Mouse (Mus musculus) forelimb bud, embryonic 11.5 days (tissue): ENCODE measurements at regions not wholly inside any gene's neighbourhood (a gene's known extent, or its start where the extent isn't known, plus 50 kb on each side); places are given as distances from the start of the nearest gene placed in this dataset.

Experiments used
- DNase-seq: peaks from one replicate; pipeline ENCODE4 v3.0.0-alpha.2; 2012; ENCODE audit warnings: low read depth, low spot score

DNA sequence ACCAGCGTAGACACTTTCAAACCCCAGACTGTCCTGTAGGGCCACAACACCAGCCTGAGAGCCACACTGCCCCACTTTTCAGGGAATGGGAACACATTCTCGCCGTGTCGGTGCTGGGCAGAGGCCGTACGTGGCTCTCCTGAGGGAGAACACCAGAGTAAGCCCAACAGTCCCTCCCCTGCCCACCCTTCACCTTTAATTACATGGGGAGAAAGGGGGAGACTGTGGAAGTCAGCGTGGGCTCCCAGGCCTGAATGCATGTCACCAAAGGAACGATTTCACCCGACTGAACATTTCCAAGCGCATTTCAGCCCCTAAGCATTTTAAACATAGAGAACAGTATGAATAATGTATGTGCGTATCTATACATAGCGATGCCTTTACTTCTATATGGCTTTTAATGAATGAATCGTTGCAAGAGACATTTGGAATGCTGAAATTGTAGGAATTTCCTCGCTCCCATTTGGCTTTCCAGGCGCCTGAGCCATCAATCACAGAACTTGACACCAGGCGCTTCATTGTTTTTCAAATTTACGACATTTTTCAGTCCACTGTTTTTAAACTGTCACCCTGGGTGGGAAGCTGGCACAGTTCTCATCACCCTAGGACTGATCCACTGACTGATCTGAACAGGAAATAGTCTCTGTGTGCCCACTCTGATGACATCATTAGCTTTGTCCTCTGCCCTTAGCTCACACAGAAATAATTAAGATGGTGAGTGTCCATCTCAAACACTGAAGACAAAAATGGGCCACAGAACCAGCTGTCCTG, 152.3 kb downstream of the Atp23 start:
- no peak for DNase-seq

DNA sequence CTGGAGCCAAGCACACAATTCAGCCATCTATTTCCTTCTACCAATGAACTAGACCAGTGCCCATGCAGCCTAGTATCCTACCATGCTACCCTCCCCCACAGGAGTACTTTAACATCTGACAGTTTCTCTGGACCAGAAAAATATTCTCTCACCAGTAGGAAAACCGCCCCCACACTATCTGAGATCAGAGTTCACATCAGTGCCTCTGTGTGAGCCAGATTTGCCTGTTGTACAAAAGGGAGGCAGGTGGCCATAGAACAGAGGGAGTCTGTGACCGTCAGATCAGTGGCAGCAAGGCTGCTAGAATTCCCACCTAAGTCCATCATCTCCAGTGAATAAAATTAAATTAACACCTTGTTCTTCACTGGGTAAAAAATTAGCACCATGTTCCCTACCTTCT, 166.5 kb downstream of the Atp23 start:
- no peak for DNase-seq

DNA sequence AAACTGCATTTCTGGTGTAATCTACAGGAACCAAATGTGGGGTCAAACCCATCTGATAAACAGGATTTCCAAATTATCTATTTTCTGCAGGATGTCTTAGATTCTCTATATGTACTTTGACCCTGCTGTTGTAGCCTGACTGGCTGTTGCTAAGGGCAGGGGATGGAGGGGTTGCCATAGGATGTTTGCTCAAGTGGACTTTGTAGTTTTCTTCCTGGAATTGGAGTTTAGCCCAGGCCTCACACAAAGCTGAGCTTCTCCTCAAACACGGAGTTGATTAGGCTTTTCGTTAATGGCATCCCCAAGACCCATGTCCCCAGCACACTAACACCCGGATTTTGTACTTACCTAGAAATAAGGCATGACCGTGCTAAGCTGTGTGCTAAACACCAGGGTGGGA, 173.3 kb downstream of the Atp23 start:
- no peak for DNase-seq

DNA sequence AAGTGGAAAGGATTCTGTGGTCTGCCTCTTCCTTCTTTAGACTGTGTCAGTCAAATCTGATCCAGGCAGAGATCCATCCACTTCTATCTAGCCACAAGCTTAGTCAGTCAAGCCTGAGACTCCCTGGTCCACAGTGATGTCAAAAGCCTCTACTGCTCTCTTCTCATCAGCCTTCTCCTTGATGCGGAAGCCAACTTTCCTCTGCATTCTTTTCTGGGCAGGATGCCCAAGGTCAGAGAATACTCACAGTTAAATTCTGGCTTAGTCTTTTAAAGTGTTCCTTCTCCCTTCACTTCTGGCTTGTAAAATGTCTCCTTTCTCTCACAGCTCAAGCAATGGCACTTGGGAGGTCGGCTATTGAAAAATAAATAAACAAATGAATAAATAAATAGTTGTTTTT, 183.2 kb downstream of the Atp23 start:
- DNase-seq: no peak

DNA sequence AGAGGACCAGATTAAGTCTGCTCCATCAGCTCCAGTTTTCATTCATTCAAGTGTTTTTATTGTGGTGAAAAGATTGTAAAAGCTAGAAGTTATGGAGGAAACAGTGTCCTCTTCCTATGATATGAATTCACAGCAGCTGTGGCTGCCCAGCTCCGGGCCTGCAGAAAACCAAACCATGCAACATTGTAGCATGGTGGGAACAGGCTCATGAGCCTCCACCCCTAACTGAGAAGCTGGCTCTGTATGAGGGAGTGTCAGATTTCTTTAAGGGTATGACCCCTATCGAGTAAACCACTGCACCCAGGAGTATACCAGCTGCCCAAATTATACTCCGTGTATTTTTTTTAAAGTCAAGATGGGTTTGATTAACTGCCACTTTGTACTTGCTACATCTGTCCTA, 189.4 kb downstream of the Atp23 start:
- no peak for DNase-seq

DNA sequence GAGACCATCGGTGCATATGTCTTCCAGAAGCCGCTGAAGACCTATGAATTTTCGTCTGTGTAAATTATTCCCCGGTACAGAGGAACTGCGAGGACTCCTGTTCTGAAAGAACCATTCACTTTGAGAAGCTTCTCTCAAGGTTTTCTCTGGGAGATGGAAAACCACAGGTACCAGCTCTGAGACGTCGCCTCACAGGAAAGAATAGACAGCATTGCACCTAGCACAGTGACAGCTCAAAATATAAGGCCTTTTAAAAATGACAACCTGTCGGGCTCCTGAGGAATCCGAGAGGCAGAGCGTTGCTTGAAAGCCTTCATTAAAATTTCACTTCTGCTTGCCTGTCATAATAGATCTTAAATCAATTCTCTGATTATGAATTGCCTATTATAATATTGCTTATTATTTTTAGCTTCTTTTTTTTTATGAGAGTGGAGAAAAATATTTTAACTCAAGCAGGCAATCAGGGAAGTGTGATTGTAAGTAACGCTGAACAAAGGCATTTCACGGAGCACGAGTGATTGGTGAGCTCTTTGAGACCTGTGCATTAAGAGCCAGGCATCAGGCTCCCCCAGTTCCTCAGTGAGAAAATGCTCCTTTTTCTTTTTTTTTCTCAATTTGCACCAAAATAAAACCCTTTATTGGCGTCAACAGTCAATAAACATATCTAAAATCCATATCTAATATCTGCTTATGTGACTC, 191.8 kb downstream of the Atp23 start:
- DNase-seq: no peak

DNA sequence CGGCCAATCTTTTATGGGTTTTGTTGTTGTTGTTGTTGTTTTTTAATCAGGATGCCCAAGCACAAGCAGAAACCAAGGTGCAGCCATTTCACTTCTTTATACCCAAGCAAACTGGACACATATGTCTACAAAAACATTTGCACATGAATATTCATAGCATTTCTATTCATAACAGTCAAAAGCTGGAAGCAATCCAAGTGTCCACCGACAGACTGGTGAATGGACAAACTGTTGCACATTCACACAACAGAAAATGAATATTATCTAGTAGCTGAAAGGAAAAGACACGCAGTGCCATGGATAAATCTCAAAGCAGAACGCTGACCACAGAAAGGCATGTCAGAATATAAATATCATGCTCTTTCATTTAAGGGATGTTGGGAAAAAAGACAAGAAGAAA, 192.4 kb downstream of the Atp23 start:
- DNase-seq: no peak

DNA sequence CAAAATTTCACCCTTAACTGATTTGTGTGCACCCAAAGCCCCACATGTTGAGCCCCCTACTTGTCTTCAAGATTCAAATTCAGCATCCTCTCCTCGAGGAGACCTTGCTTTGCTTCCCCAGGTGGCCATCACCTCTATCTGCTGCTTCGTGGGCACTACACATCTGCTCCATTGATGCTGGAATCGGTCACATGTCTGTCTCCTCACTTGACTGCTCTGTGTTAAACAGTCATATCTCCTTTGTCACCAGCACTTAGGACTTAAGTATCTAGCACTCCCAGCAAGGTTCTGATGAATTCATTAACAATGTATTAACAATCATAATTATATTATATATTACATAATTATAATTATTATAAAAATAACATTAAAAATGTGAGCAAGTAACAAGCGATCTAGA, 192.9 kb downstream of the Atp23 start:
- no peak for DNase-seq

DNA sequence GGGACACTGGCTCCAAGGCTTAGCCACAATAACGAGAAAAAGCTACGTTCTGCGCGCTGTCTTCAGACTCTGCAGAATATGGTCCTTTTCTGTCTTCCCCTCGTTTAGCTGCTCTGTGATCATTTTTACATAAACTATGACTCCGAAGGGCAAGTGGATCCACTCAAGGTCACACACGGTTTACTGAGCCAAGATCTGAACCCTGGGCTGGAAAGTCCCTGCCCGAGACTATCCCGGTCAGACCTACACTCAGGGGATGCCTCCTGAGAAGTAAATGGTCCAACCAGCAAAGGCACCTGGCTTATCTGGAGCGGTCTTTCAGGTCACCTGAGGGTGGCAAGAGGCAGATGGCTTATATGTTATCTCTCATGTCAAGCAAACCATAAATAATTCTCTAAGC, 204.1 kb downstream of the Atp23 start:
- DNase-seq: no peak

DNA sequence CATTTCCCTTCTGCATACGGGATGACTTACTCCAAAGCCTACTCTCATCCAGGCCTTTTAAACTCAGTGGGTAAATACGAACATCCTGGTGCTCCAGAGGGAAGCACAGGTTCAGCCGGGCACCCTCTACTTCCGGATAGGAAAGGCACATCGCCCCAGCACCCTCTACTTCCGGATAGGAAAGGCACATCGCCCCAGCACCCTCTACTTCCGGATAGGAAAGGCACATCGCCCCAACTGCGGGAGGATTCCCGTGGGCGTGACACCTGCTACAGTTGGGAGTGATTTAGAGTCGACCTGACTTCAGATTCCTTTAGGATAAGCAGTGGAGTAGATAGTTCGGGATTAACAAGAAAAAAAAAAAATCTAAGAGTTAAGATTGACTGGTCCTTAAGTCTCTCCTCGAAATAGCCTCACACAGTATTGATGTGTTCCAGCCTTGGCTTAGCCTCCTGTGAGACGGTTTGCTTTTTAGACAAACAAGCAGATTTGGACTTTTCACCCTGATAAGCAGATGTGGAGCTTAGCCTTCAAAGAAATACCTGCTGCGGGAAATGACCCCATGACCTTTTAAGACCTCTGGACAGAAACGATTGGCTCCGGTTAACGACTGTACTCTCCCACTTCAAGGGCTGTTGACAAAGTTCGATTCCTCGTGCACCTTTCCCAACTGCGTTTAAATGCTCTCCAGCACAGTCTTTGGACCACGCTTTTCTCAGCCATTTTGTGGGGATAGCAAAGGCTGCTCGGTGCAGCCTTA, 210.1 kb downstream of the Atp23 start:
- DNase-seq: no peak

DNA sequence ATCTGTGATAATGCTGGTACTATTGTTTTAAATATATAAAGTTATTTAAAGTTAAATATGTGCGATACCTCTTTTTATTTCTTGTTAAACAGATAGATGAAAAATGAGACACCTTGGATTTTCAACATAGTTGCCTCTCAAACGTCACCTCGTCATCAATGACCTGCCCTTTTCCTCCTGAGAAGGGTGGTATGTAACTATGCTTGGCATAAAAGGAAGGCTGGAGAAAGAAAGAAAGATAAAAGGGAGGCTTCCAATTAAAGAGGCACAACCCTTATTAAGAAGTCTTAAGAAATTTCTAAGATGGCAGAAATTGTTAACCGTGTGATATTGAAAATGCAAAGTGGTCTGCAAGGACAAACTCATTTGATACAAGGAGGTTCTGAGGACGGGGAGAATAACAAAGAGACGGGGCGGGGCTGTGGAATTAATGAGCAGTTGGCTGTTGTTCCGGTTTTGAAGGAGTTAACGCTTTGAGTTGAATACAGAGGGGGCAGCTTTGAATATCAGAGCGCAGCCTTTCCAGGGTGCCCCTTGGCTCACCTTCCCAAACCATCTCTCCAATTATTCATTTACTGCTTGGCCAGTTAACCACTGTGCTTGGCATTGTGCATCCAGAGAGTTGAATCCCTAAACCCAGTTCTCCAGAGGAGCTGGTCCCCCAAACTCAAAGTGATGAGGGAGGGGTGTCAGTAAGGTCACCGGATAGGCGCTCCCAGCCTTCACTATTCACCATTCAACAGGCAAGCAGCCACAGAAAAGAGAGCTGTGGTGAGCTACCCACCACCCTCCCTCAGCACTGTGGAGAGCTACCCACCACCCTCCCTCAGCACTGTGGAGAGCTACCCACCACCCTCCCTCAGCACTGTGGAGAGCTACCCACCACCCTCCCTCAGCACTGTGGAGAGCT, 220.6 kb downstream of the Atp23 start:
- DNase-seq: no peak

DNA sequence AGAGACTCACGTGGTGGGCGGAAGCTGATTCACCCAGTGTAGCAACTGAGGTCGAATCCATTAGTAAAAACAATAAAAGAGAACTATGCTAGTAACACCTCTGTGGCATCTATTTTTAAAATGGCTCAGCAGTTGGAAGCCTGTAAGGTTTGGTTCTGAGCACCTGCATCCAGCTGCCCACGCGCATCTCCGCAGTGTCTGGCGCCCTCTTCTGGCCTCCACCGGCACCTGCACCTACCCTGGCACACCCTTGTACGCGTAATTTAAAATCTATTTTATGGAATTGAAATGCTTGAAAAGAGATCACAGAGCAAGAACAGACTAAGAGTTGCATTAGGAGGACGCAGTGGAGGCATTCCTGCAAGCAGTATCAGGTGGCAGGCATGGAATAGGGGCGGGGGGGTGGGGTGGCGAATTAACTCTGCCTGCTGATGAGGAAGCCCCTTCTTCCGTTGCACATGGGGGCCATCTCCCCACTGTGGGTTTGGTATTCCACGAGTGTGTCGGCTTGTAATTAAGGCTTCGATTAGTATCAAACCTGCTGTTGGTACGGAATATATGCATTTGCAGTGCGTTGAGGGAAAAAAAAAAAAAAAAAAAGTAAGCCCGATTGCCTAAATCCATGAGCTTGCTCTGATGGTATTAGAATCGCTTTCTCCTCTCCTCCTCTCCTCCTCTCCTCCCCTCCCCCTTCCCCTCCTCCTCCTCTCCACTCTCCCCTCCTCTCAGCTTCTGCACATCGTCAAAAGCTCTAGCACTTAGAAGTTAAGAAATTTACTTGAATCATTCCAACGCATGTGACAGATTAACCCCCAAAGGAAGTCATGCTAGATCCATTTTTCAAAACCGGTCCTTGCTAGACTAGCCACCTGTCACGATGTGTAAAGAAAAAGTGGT, 221.7 kb downstream of the Atp23 start:
- no peak for DNase-seq

DNA sequence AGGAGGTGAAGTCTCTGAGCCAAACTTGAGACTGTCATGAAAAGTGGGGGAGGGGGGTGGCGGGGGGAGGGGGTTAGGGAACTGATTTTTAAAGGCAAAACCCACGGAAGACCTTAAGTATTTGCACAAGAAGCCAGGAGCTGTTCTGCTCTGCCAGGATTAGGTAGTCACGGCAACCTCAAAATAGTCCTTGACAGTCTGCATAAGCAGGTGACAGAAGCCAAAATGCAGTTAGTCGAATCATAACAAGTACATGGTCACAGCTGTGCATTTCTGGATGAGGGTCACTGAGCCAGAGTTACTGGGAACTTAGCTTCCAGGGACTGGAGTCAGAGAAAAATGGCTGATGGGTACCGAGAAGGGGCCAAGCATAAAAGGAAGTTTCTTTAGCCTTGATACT, 227.7 kb downstream of the Atp23 start:
- no peak for DNase-seq

DNA sequence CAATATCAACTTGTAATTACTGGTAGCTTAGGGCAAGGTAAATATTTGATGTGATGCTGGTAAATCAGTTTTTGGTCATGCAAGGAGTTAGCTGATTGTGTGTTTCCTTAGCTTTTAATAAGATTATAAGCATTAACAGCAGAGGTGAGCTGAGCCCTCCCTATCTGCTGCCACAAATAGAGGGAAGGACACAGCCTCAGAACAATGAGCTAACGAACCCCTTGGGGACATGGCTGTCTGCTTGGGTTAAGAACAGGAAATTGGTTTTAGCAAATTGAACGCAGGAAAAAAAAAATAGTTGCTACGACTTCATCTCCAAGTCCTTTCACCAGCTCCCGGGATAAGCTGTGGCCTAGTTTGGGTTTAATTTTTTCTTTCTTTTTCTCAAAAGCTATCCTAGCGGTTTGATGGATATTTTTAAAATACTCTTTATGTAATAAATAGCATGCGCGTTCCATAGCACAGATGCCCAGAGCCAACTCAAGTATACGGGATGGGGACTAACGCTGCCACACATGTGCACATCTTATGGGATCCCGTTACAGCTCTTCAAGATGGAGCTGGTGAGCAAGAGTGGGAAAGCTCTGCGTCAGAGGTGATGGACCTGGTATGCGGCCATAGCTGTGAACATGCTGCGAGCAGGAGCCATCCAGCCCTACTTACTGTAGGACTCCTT, 236.6 kb downstream of the Atp23 start:
- DNase-seq: no peak

DNA sequence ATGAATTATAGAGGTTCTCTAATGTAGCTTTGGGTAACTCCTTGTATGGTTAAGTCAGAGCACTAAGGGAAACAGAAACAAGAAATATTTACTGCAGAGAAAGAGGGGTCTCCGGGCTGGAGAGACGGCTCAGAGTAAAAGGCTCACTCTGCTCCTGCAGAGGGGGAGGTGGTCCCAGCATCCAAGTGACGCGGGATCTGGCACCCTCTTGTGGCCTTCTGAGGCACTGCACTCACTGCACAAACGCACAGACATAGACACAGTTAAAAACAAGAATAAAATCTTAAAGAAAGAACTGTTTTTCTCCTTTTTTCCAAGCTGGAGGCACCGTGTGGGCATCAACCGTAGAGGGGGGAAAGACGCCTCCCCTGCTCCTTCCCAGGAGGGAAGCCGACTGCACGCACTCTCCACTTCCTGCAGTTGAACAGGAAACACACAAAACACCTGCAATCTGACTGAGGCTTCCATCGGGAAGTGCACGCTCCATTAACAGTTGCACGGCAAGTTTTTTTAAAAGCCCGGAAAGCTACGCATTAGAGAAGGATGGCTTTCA, 237.6 kb downstream of the Atp23 start:
- DNase-seq: no peak

DNA sequence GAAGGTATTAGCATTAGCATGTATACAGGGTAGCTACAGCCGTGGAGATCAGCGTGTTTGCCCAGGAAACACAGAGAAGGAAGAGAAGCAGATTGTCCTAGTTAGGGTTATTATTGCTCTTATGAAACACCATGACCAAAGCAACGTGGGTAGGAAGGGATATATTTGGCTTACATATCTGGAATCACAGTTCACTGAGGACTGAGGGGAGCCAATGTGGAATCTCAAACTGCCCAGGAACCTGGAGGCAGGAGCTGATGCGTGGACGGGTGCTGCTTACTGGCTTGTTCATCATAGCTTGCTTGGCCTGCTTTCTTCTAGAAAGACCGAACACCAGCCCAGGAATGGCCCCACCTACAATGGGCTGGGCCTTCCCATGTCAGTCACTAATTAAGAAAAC, 238.4 kb downstream of the Atp23 start:
- DNase-seq: no peak

DNA sequence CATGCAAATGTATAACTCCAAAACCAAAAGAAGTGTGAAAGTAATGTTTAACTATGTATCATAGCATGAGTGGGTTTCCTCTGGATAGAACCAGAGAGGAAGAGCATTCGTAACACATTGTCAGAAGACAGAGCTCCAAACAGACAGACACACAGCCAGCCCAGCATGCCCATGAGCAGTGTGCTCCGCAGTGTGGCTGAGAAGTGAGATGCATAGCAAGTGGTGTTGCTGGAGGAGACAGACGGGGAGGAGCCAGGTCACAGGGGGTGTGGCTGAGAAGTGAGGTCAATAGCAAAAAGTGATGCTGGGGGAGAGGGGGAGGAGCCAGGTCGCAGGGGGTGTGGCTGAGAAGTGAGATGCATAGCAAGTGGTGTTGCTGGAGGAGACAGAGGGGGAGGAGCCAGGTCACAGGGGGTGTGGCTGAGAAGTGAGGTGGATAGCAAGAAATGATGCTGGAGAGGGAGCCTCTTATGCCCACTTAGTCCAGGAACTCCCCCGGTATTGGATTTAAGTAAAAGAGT, 240.0 kb downstream of the Atp23 start:
- DNase-seq: no peak

DNA sequence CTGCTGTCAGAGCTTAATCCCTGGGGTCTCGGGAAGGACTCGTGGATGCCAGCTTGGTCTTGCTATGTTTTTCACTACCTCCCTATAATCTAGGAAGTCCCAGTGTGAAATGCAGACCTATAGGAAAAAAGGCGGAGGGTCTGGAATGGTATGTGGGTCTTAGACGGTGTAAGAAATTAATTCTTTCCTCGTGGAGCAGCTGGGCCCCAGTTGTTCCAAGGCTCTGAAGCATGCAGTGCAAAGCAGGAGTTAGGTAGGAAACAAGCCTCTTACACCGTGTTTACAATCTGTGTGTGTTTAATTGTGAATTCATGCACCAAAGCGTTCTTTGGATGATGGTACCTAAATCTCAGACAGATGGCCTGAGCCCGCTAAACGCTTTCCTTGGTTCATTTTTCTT, 241.1 kb downstream of the Atp23 start:
- DNase-seq: no peak

DNA sequence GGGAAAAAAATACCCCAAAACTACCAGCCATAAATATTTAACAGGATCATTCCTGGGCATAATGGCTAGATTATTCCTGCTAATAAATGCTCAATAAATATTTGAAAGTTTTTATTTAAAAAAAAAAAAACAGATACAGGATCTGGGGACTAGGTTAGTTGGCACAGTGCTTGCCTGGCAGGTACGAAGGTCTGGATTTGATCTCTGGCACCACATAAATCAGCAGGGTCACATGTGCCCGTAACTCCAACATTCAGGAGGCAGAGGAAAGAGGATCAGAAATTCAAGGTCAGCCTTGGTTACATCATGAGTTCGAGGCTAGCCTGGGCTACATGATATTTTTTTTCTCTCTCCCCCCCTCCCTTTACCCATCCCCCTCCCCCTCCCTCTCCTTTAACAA, 248.5 kb downstream of the Atp23 start:
- DNase-seq: no peak

DNA sequence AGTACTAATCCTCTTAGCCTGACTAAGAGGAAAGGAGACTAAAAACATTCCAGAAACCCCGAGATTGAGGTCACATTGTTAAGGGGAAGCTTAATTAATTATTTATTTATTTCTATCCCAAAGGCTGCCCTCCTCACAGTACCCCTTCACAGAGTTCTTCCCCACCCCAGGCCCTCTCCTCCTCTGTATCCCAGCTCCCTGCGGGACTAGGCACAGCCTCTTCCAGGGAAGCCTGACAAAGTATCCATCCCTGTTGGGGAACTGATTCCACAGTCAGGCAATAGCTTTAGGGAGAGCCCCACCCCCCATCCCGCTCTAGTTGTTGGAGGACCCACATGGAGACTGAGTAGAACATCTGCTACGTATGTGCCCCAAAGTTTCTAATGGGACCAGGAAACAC, 254.6 kb downstream of the Atp23 start:
- DNase-seq: no peak
